Mouse (Mus musculus) kidney, adult 2 months (tissue): ENCODE data around the gene S1pr3.

Source experiments
- CTCF ChIP-seq: fragments of 200-500 bp; conservative IDR thresholded peaks from 2 replicates; pipeline ENCODE4 v1.5.1; 2011; ENCODE audit warnings: low read depth, mild to moderate bottlenecking, control low read depth, low read length, moderate library complexity, mixed read lengths; ENCODE audit not compliant: insufficient read depth, insufficient read length
- POLR2A ChIP-seq: fragments of 200-500 bp; IDR thresholded peaks from one replicate; pipeline ENCODE4 v1.6.1; 2011; ENCODE audit warnings: low read depth, low read length, control low read depth

DNA sequence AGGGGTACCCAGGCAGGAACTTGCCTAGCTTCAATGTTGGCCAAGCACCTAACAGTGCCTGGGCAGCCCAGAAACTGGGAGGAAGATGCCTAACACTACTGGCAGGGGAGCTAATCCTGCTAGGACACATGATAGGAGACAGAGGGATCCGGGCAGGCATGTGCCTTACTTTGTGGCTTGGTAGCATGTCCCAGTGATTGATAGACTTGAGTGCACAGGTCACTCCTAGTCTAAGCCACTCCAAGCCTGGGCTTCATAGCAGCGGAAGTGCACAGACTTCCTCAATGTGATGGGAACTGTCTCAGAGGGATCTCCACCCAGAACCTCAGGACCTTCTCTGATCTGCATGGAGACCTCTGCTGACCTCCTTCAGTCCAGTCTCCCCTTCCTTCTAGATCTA is 26.7 kb downstream of the S1pr3 start:
- TF ChIP-seq CTCF = no peak
- no peak for TF ChIP-seq POLR2A
